10 mouse cellular contexts compared by ENCODE assay signal in the genomic region with DNA sequence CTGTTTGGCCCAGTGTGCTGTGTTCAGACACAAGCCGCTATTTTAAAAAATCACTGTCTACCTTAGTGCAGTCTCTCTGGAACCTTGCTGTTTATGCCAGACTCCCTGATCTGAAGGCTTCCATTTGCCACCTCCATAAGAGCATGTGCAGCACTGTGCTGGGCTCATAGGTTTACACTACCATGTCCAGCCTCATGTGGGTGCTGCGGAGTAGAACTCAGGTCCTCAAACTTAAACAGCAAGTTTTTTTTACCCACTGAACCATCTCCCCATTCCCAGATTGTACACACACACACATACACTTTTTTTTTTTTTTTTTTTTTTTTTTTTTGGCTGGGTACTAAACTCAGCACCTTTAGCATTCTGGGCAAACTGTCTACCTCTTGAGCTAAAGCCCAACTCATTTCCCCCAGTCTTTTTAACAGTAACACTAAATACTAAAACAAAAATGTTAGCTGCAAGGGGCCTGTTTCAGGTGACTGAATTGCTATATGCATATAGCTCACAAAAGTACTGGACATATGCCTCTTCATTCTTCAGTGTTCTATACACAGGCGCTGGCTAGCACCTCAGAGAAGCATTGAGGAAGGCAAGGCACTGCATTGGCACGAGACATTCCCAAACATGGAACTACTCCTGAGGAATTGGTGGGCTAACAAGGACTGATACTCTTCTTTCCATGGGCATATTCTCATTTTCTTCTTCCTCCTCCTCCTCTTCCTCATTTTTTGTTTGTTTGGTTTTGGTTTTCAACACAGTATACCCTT. TPM values are rescaled to one million over a fixed set of nuclear protein-coding genes. Genes with fewer than 3 reads are reported as not detected.
DNase-seq lines count a peak whose midpoint lies in the region; ATAC-seq and TF ChIP-seq lines count a peak whose summit lies in the region.
"Had no signal": no experiment of that assay in that cellular context is flagged by ENCODE, and none has a peak within 500 bp of the region (broad histone marks: within the 10 kb centered on the region; RNA-seq: fewer than 3 reads in every experiment).

No protein-coding gene starts in this region.

- no peak for TF ChIP-seq EP300 in heart, adult 2 months (IDR thresholded peaks at IDR 0.05; ENCODE audit: insufficient read depth, low read depth, low read length)

- peak; percentile 31 for TF ChIP-seq CTCF in heart, adult 2 months (IDR thresholded peaks at IDR 0.05)

- H3K27ac ChIP-seq in heart, adult 2 months = no peak overlapping the region
- no peak overlapping the region for H3K27ac ChIP-seq in limb, embryonic 12.5 days
- H3K27ac ChIP-seq: heart, embryonic 15.5 days had no signal

- H3K9ac ChIP-seq in heart, adult 2 months (ENCODE audit: low read depth, low read length) = no peak overlapping the region
- no peak overlapping the region for H3K9ac ChIP-seq in limb, embryonic 12.5 days (replicated peaks)

- H3K27me3 ChIP-seq in heart, adult 2 months (ENCODE audit: control insufficient read depth, insufficient read depth, low read length) = no peaks in the 10 kb centered on the region
- H3K27me3 ChIP-seq in limb, embryonic 12.5 days = peaks cover 2% of the 10 kb centered on the region; the same call in 1 of the 2 replicates

- no peak for DNase-seq in heart, adult 2 months
- no peak for DNase-seq in heart, postnatal 25 days (ENCODE audit: low spot score)
- DNase-seq in A20 (ENCODE audit: low read depth, low spot score) = peak; percentile 66
- peak; percentile 78 for DNase-seq in brain, adult 2 months (ENCODE audit: low read depth, low spot score)
- DNase-seq in spleen, adult 12 weeks (ENCODE audit: low spot score) = no peak
- no peak for DNase-seq in adrenal gland, postnatal 25 days
- DNase-seq in heart, postnatal 4 days = no peak

- no peaks in the 10 kb centered on the region for H3K79me2 ChIP-seq in heart, adult 2 months (replicated peaks; ENCODE audit: control insufficient read depth, insufficient read depth, low read length)

- no peak overlapping the region for H3K4me2 ChIP-seq in limb, embryonic 12.5 days

- intact Hi-C loops in heart, adult 2 months (cut with DNase I) = loop anchor here (5.0 to 10.0 kb wide), 2 partner anchors 103 to 541 kb away; a partner anchor contains a TSS
- intact Hi-C loops in heart, postnatal 25 days (cut with DNase I) = loop anchor here (2.0 to 10.0 kb wide), 3 partner anchors 381 to 541 kb away; no protein-coding TSS in a partner anchor

- no peaks in the 10 kb centered on the region for H3K36me3 ChIP-seq in heart, adult 2 months (ENCODE audit: control insufficient read depth, insufficient read depth, low read length)
- H3K36me3 ChIP-seq in limb, embryonic 12.5 days = no peaks in the 10 kb centered on the region
- H3K36me3 ChIP-seq: heart, embryonic 15.5 days had no signal

- ATAC-seq in limb, embryonic 12.5 days (ENCODE audit: insufficient number of reproducible peaks, insufficient read depth, low FRiP score, low TSS enrichment, low read depth) = 0 out of 2 replicates have a peak, but pooled peaks have one; percentile 29

- H3K4me1 ChIP-seq in heart, adult 2 months (ENCODE audit: control insufficient read depth, insufficient read depth, low read length) = peaks cover 3% of the 10 kb centered on the region
- H3K4me1 ChIP-seq in limb, embryonic 12.5 days (replicated peaks) = peaks cover 8% of the 10 kb centered on the region

- TF ChIP-seq POLR2A in heart, adult 2 months (IDR thresholded peaks at IDR 0.05; ENCODE audit: insufficient read depth, low read depth, low read length) = no peak

- no peak overlapping the region for H3K4me3 ChIP-seq in heart, adult 2 months
- H3K4me3 ChIP-seq in limb, embryonic 12.5 days (replicated peaks) = no peak overlapping the region

- H3K9me3 ChIP-seq in limb, embryonic 12.5 days = no peaks in the 10 kb centered on the region
- H3K9me3 ChIP-seq: heart, embryonic 15.5 days had no signal

- WGBS in heart, adult 2 months = 86% methylated on average over 4 of the region's 4 CpGs
- WGBS in limb, embryonic 12.5 days = 79% methylated on average over 4 of the region's 4 CpGs

RNA-seq across cellular contexts. Expression of a gene that starts 5.8 kb away (rescaled TPM):
- not detected for total RNA-seq in heart, adult 2 months (2021)
- polyA plus RNA-seq in heart, adult 2 months (2012; rRNA removed) = not detected in 2 replicates
- total RNA-seq in heart, postnatal 25 days (2021) = not detected
- 0.10 TPM in 1 of 2 replicates, not detected in the other for polyA plus RNA-seq in limb, embryonic 12.5 days (2016; fragmentation: Nextera tagmentation; extraction: Ambion mirVana)
- total RNA-seq in adrenal gland, postnatal 25 days (2021) = not detected in 2 replicates
- total RNA-seq in heart, postnatal 4 days (2021) = not detected
- polyA plus RNA-seq: heart, embryonic 15.5 days; myocyte had no signal

RNA-seq across cellular contexts. Expression of a gene that starts 8.0 kb away (rescaled TPM):
- total RNA-seq in heart, adult 2 months (2021) = 10 to 100 TPM; 13.2 to 13.4 TPM
- 7.3 and 10.0 TPM in 2 replicates for polyA plus RNA-seq in heart, adult 2 months (2012; rRNA removed)
- total RNA-seq in heart, postnatal 25 days (2021) = 10 to 100 TPM; 16.4 to 18.1 TPM
- polyA plus RNA-seq in limb, embryonic 12.5 days (2016; fragmentation: Nextera tagmentation; extraction: Ambion mirVana) = 36.3 and 37.9 TPM in 2 replicates
- 24.9 and 25.3 TPM in 2 replicates for total RNA-seq in adrenal gland, postnatal 25 days (2021)
- total RNA-seq in heart, postnatal 4 days (2021) = 10 to 100 TPM; 18.5 to 20.0 TPM

RNA-seq across cellular contexts. Expression of a gene that starts 46.1 kb away (rescaled TPM):
- 10 to 100 TPM; 12.5 to 18.6 TPM for total RNA-seq in heart, adult 2 months (2021)
- 5.2 and 11.9 TPM in 2 replicates for polyA plus RNA-seq in heart, adult 2 months (2012; rRNA removed)
- total RNA-seq in heart, postnatal 25 days (2021) = 10 to 100 TPM; 18.6 to 21.2 TPM
- 187 TPM in 2 replicates for polyA plus RNA-seq in limb, embryonic 12.5 days (2016; fragmentation: Nextera tagmentation; extraction: Ambion mirVana)
- total RNA-seq in adrenal gland, postnatal 25 days (2021) = 4.1 and 7.1 TPM in 2 replicates
- total RNA-seq in heart, postnatal 4 days (2021) = 10 to 100 TPM; 31.5 to 36.1 TPM

RNA-seq across cellular contexts. Expression of a gene that starts 50.4 kb away (rescaled TPM):
- total RNA-seq in heart, adult 2 months (2021) = not detected
- polyA plus RNA-seq in heart, adult 2 months (2012; rRNA removed) = not detected in 2 replicates
- not detected for total RNA-seq in heart, postnatal 25 days (2021)
- not detected in 2 replicates for polyA plus RNA-seq in limb, embryonic 12.5 days (2016; fragmentation: Nextera tagmentation; extraction: Ambion mirVana)
- not detected in 2 replicates for total RNA-seq in adrenal gland, postnatal 25 days (2021)
- not detected for total RNA-seq in heart, postnatal 4 days (2021)
- polyA plus RNA-seq: heart, embryonic 15.5 days; myocyte had no signal

RNA-seq across cellular contexts. Expression of a gene that starts 53.8 kb away (rescaled TPM):
- not detected for total RNA-seq in heart, adult 2 months (2021)
- 0.06 TPM in 1 of 2 replicates, not detected in the other for polyA plus RNA-seq in heart, adult 2 months (2012; rRNA removed)
- not detected for total RNA-seq in heart, postnatal 25 days (2021)
- 1.5 and 1.7 TPM in 2 replicates for polyA plus RNA-seq in limb, embryonic 12.5 days (2016; fragmentation: Nextera tagmentation; extraction: Ambion mirVana)
- not detected in 2 replicates for total RNA-seq in adrenal gland, postnatal 25 days (2021)
- total RNA-seq in heart, postnatal 4 days (2021) = not detected
- polyA plus RNA-seq: myocyte had no signal

Comparison
In these comparisons a context has a peak if more than half of its experiments do, and no peak if none do; other contexts are left out.
1. DNase-seq: peak in A20 (single experiment) and brain, adult 2 months (single experiment); none in heart, adult 2 months (0 of 2), heart, postnatal 25 days (single experiment), spleen, adult 12 weeks (single experiment), adrenal gland, postnatal 25 days (single experiment) and heart, postnatal 4 days (single experiment).